8 mouse cellular contexts compared by ENCODE assay signal in the genomic region with DNA sequence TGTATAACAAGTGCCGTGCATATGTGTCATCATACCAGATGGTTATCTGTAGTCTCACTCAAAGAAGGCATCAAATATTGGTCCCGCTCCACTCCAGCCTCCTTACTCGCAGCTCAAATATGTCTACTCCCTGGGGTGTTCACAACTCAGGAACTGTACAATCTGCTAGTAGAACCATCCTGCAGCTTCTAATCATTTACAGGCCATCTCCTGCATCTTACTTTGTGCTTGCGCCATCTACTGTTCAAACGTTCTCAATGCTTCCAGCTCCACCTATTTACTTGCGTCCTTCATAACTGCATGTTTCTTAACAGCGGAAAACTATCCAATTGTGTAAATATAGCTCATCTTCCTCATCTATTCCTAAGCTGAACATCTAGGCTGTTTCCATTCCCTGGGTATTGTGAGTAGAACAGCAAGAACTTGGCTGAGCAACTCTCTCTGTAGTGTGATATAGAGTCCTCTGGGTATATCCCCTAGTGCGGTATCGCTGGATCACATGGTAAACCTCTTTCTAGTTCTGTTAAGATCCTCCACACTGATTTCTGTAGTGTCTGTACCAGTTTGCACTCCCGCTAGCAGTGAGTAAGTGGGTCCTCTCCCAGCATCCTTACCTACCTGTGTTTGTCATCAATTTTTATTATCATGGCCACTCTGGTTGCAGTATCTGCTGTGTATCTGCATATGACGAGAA.
A peak's percentile ranks its signal among the peaks of the same experiment; 100 is the strongest.
DNase-seq lines count a peak whose midpoint lies in the region; ATAC-seq and TF ChIP-seq lines count a peak whose summit lies in the region.

No protein-coding gene starts in this region.

- intact Hi-C loops in left cerebral cortex, postnatal 14 days (cut with DNase I) = loop anchor here (5.0 to 10.0 kb wide), 3 partner anchors 172 to 730 kb away; no protein-coding TSS in a partner anchor

- no peak overlapping the region for H3K4me3 ChIP-seq in cortical plate, adult 2 months (ENCODE audit: insufficient read depth, low read length)
- H3K4me3 ChIP-seq in midbrain, postnatal 0 days (ENCODE audit: low read depth, low read length) = no peak overlapping the region

- H3K9me3 ChIP-seq in midbrain, postnatal 0 days (ENCODE audit: low read length) = no peaks in the 10 kb centered on the region

- TF ChIP-seq POLR2A in cortical plate, adult 2 months (IDR thresholded peaks at IDR 0.05; ENCODE audit: extremely low read depth, insufficient read depth, low read length) = no peak

- ATAC-seq in midbrain, postnatal 0 days (ENCODE audit: low FRiP score) = no peak
- no peak for ATAC-seq in erythroblast, adult 5-6 weeks (replicated peaks; ENCODE audit: low FRiP score, poor library complexity, severe bottlenecking)

- H3K27ac ChIP-seq in cortical plate, adult 2 months (ENCODE audit: insufficient read depth, low read length) = no peak overlapping the region
- H3K27ac ChIP-seq in midbrain, postnatal 0 days (ENCODE audit: low read depth, low read length) = no peak overlapping the region

- H3K36me3 ChIP-seq in midbrain, postnatal 0 days (ENCODE audit: insufficient read depth, low read length) = no peaks in the 10 kb centered on the region

- H3K4me2 ChIP-seq in midbrain, postnatal 0 days (ENCODE audit: low read depth, low read length, poor library complexity, severe bottlenecking) = peak overlapping the region; percentile 10; the same call in 1 of the 2 replicates

- 36% methylated on average over 11 of the region's 11 CpGs for WGBS in midbrain, postnatal 0 days

- no peak overlapping the region for H3K9ac ChIP-seq in midbrain, postnatal 0 days (replicated peaks; ENCODE audit: low read length, poor library complexity, severe bottlenecking)

- no peaks in the 10 kb centered on the region for H3K4me1 ChIP-seq in cortical plate, adult 2 months (ENCODE audit: control insufficient read depth, insufficient read depth, low read length)
- H3K4me1 ChIP-seq in midbrain, postnatal 0 days (ENCODE audit: insufficient read depth, low read length) = no peaks in the 10 kb centered on the region

- DNase-seq in urinary bladder, postnatal 14 days (ENCODE audit: low spot score) = peak; percentile 65
- no peak for DNase-seq in urinary bladder, postnatal 10 days (ENCODE audit: low spot score)
- peak; percentile 64 for DNase-seq in heart, adult 8-10 months (ENCODE audit: low spot score)
- peak; percentile 75 for DNase-seq in kidney, adult 11 months
- peak; percentile 80 to 84 for DNase-seq in left cerebral cortex, postnatal 14 days (ENCODE audit: low spot score in 2 of 2)
- DNase-seq in midbrain, postnatal 0 days (ENCODE audit: low spot score) = peak; percentile 87

- TF ChIP-seq CTCF in cortical plate, adult 2 months (IDR thresholded peaks at IDR 0.05; ENCODE audit: extremely low read depth, insufficient read depth, low read length) = peak; percentile 79; the same call in 1 of the 2 replicates
- TF ChIP-seq CTCF in midbrain, postnatal 0 days (IDR thresholded peaks at IDR 0.05) = peak; percentile 92

- no peaks in the 10 kb centered on the region for H3K27me3 ChIP-seq in midbrain, postnatal 0 days (ENCODE audit: insufficient read depth, low read length)
